Mouse (Mus musculus) midbrain, embryonic 16.5 days (tissue): ENCODE data around the gene Kalrn. TPM values are rescaled to one million over a fixed set of nuclear protein-coding genes. Genes with fewer than 3 reads are reported as not detected.

Experiments
- ATAC-seq: fragments of 200-750 bp; cut with Nextera tagmentation; 2 replicates; pipeline ENCODE4 v1.8.0; 2017; ENCODE audit warnings: moderate TSS enrichment
- H3K27ac ChIP-seq: fragments of 300-500 bp; sonication (generic); 2 replicates; pipeline ENCODE4 v1.5.1; 2014; ENCODE audit warnings: mild to moderate bottlenecking, low read length, mixed read lengths
- H3K27me3 ChIP-seq: fragments of 300-500 bp; sonication (generic); 2 replicates; pipeline ENCODE4 v1.6.1; 2014; ENCODE audit warnings: low read depth, low read length, mixed read lengths; ENCODE audit not compliant: control insufficient read depth, insufficient read depth
- H3K36me3 ChIP-seq: fragments of 300-500 bp; sonication (generic); 2 replicates; pipeline ENCODE4 v1.6.1; 2014; ENCODE audit warnings: mild to moderate bottlenecking, low read length, moderate library complexity, mixed read lengths; ENCODE audit not compliant: control insufficient read depth, insufficient read depth
- H3K4me1 ChIP-seq: fragments of 300-500 bp; sonication (generic); 2 replicates; pipeline ENCODE4 v1.6.1; 2014; ENCODE audit warnings: mild to moderate bottlenecking, low read length, mixed read lengths; ENCODE audit not compliant: control insufficient read depth, insufficient read depth
- H3K4me2 ChIP-seq: fragments of 300-500 bp; sonication (generic); 2 replicates; pipeline ENCODE4 v1.6.1; 2014; ENCODE audit warnings: mild to moderate bottlenecking, low read length, mixed read lengths
- H3K4me3 ChIP-seq: fragments of 300-500 bp; sonication (generic); 2 replicates; pipeline ENCODE4 v1.5.1; 2014; ENCODE audit warnings: low read depth, mild to moderate bottlenecking, low read length, moderate library complexity, mixed read lengths
- H3K9ac ChIP-seq: fragments of 300-500 bp; sonication (generic); 2 replicates; pipeline ENCODE4 v1.6.1; 2014; ENCODE audit warnings: low read depth, low read length, mixed read lengths
- H3K9me3 ChIP-seq: fragments of 300-500 bp; sonication (generic); replicated peaks from 2 replicates; pipeline ENCODE4 v1.6.1; 2014; ENCODE audit warnings: mild to moderate bottlenecking, low read length, mixed read lengths; ENCODE audit not compliant: control insufficient read depth, poor library complexity, severe bottlenecking
- WGBS: fragments of 180-500 bp; shearing (Covaris S2); extraction: QIAGEN DNeasy Blood & Tissue Kit; methylation state at CpG from one replicate; pipeline ENCODE4 v1.1.7; 2014; 5-methylcytosine and 5-hydroxymethylcytosine counted together
- polyA plus RNA-seq: library from polyadenylated mRNA; unstranded; fragments of >200 nt; fragmentation: Nextera tagmentation; extraction: Ambion mirVana; gene quantifications from 2 replicates; pipeline ENCODE4 v1.2.1, GENCODE M21; 2015

Kalrn gene
- polyA plus RNA-seq, 1 experiment from 2014 or later, result 31.3 TPM

DNA sequence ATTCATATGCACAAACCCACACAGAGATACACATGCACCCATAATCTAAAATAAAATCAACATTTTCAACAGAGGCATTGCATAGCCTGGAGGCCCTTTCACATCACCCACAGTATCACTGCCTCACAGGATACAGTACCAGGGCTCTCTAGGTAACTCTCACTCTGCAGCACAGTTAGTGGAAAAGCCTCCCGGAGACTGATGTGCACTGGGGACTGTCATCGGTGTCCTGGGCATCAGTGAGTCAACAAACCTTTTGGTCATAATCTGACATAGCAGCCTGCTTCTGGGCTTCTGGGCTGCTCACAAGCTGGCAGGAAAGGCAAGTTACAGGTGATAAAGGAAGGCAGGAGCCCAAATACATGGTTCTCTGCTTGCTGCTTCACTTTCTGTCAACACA, 31.0 kb downstream of the Kalrn start:
- no peak overlapping the region for H3K4me3 ChIP-seq
- WGBS, result 97% methylated on average over 2 of the region's 2 CpGs
- peaks cover 16% of the 10 kb centered on the region for H3K4me1 ChIP-seq
- H3K9me3 ChIP-seq, result no peaks in the 10 kb centered on the region
- ATAC-seq, result no peak
- no peak overlapping the region for H3K4me2 ChIP-seq
- H3K36me3 ChIP-seq, result no peaks in the 10 kb centered on the region
- H3K9ac ChIP-seq, result no peak overlapping the region
- no peaks in the 10 kb centered on the region for H3K27me3 ChIP-seq
- H3K27ac ChIP-seq, result no peak overlapping the region

- peaks cover 10% of the 10 kb centered on the region for H3K4me1 ChIP-seq
- no peaks in the 10 kb centered on the region for H3K27me3 ChIP-seq
- no peak overlapping the region for H3K4me2 ChIP-seq
- ATAC-seq, result no peak
- H3K9ac ChIP-seq, result no peak overlapping the region
- H3K36me3 ChIP-seq, result no peaks in the 10 kb centered on the region
- no peak overlapping the region for H3K27ac ChIP-seq
- H3K4me3 ChIP-seq, result no peak overlapping the region
- no peaks in the 10 kb centered on the region for H3K9me3 ChIP-seq
- 73% methylated on average over 5 of the region's 5 CpGs for WGBS
These were observed 34.6 kb downstream of the Kalrn start for GRCm38 (mm10) chr16:34538679-34539185.

- H3K9me3 ChIP-seq, result no peaks in the 10 kb centered on the region
- peaks cover 6% of the 10 kb centered on the region for H3K4me1 ChIP-seq
- 69% methylated on average over 6 of the region's 6 CpGs for WGBS
- no peaks in the 10 kb centered on the region for H3K36me3 ChIP-seq
- H3K4me2 ChIP-seq, result no peak overlapping the region
- no peak overlapping the region for H3K4me3 ChIP-seq
- no peak for ATAC-seq
- no peak overlapping the region for H3K9ac ChIP-seq
- no peaks in the 10 kb centered on the region for H3K27me3 ChIP-seq
- no peak overlapping the region for H3K27ac ChIP-seq
These were observed 37.0 kb downstream of the Kalrn start for GRCm38 (mm10) chr16:34536300-34536699.

- H3K4me3 ChIP-seq, result no peak overlapping the region
- no peak for ATAC-seq
- H3K27me3 ChIP-seq, result no peaks in the 10 kb centered on the region
- H3K9ac ChIP-seq, result no peak overlapping the region
- no peak overlapping the region for H3K4me2 ChIP-seq
- no peak overlapping the region for H3K27ac ChIP-seq
- WGBS, result 72% methylated on average over 7 of the region's 7 CpGs
- no peaks in the 10 kb centered on the region for H3K36me3 ChIP-seq
- no peaks in the 10 kb centered on the region for H3K9me3 ChIP-seq
- peaks cover 6% of the 10 kb centered on the region for H3K4me1 ChIP-seq
These were observed 38.2 kb downstream of the Kalrn start for GRCm38 (mm10) chr16:34535135-34535534.

DNA sequence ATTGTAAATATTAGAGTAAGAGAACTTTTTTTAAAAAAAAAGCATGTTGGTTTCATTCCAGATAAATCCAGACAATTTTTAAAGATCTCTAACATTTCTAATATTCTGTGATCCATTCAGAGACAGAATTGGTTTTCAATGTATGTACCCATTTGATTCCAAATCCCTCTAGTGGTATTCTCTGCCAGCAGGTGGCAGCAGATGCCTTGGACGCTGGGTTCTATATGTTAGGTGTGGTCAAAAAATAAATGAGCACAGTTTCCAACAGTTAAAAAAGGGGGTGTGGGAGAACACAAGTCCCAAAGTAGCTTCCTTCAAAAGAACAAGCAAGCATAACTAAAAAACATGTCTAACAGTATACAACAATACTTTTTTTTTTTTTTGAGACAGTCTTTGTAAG, 41.8 kb downstream of the Kalrn start:
- Histone ChIP-seq H3K4me1 (peaks cover 2% of the 10 kb centered on the region; the same call in 1 of the 2 replicates), H3K9ac (no peak overlapping the region), H3K9me3 (no peaks in the 10 kb centered on the region), H3K36me3 (no peaks in the 10 kb centered on the region), H3K4me3 (no peak overlapping the region), H3K27me3 (no peaks in the 10 kb centered on the region), H3K27ac (no peak overlapping the region), H3K4me2 (no peak overlapping the region)
- ATAC-seq, result no peak
- WGBS, result 3% methylated on average over 1 of the region's 1 CpGs

DNA sequence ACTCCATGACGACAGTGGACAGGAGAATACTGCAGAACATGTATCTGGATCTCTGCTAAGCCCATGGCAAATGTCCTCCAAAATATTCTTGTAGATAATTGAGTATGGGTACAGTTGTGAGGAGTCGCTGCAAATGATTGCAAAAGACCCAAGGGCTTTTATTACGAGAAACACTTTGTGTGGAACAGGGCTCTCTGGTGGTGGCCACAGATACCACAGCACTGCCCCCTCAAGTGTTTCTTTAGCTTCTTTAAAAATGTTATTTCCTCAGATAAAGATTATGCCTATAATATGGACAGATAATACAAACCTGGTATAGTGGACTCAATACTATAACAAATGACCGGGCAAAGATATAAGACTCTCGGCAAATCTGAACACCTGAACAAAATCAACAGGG, 43.3 kb downstream of the Kalrn start:
- Histone ChIP-seq H3K9me3 (no peaks in the 10 kb centered on the region), H3K4me1 (peaks cover 9% of the 10 kb centered on the region), H3K9ac (no peak overlapping the region), H3K4me2 (no peak overlapping the region), H3K36me3 (no peaks in the 10 kb centered on the region), H3K27ac (no peak overlapping the region), H3K27me3 (no peaks in the 10 kb centered on the region), H3K4me3 (no peak overlapping the region)
- 88% methylated on average over 5 of the region's 5 CpGs for WGBS
- no peak for ATAC-seq

- ATAC-seq, result no peak
- no peak overlapping the region for H3K27ac ChIP-seq
- H3K4me1 ChIP-seq, result peaks cover 9% of the 10 kb centered on the region
- WGBS, result 77% methylated on average over 5 of the region's 5 CpGs
- H3K4me2 ChIP-seq, result no peak overlapping the region
- no peaks in the 10 kb centered on the region for H3K36me3 ChIP-seq
- no peaks in the 10 kb centered on the region for H3K9me3 ChIP-seq
- H3K4me3 ChIP-seq, result no peak overlapping the region
- H3K9ac ChIP-seq, result no peak overlapping the region
- H3K27me3 ChIP-seq, result no peaks in the 10 kb centered on the region
These were observed 44.9 kb downstream of the Kalrn start for GRCm38 (mm10) chr16:34528234-34528983.

DNA sequence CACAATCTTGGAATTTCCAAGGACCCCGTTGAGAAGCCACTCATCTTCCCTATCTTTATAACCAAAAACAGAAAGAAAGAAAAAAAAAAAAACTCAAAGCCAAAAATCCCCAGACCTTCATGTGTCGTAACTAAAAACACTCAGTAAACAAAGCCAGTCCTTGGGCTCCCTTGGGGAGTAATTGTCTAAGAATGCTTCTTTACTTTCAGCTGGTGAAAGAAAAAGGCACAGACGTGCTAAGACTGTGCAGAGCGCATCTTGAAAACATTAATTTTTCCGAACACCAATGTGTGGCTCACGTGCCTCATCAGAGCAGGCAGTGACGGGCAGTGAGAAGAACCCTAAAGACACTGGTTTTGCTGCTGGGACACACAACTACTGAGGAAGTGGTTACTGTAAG, 47.0 kb downstream of the Kalrn start:
- Histone ChIP-seq H3K36me3 (no peaks in the 10 kb centered on the region), H3K4me2 (no peak overlapping the region), H3K9me3 (no peaks in the 10 kb centered on the region), H3K4me1 (peaks cover 9% of the 10 kb centered on the region), H3K27me3 (no peaks in the 10 kb centered on the region), H3K27ac (no peak overlapping the region), H3K9ac (no peak overlapping the region), H3K4me3 (no peak overlapping the region)
- no peak for ATAC-seq
- WGBS, result 64% methylated on average over 7 of the region's 7 CpGs

GRCm38 (mm10) chr16:34525866-34526265, 47.5 kb downstream of the Kalrn start:
- Histone ChIP-seq H3K27me3 (no peaks in the 10 kb centered on the region), H3K36me3 (no peaks in the 10 kb centered on the region), H3K4me2 (no peak overlapping the region), H3K9me3 (no peaks in the 10 kb centered on the region), H3K4me1 (peaks cover 9% of the 10 kb centered on the region), H3K4me3 (no peak overlapping the region), H3K27ac (no peak overlapping the region), H3K9ac (no peak overlapping the region)
- ATAC-seq, result no peak
- 69% methylated on average over 8 of the region's 8 CpGs for WGBS
